Mouse (Mus musculus): ENCODE data around the gene C2cd2l.
"Not testable (repeated sequence)": the region's sequence is repeated elsewhere in the genome, so short reads cannot be mapped to it uniquely, and the experiment has no call there.

DNA sequence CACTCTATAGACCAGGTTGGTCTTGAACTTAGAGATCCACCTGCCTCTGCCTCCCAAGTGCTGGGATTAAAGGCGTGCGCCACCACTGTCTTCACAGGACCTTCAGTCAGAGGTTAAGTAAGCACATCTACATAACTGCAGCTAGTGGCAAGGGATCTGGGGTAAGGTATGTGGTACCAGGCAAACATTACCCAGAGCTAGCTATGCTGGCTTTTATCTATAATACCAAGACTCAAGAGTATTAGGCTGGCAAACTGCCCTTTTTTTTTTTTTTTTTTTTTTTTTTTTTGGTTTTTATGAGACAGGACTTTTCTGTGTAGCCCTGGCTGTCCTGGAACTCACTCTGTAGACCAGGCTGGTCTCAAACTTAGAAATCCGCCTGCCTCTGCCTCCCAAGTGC is 20.1 kb downstream of the C2cd2l start:
- TF ChIP-seq CTCF (IDR thresholded peaks at IDR 0.05; ENCODE audit: insufficient read depth, low read length); POLR2A (IDR thresholded peaks at IDR 0.05; ENCODE audit: borderline replicate concordance, extremely low read depth, low read depth, low read length): not testable (repeated sequence)

Data from lung, adult 2 months (tissue).